Mouse (Mus musculus) E14TG2a.4 (cell line): ENCODE measurements around the gene Ubiad1.

Experiments
- CTCF ChIP-seq: conservative IDR thresholded peaks from 2 replicates; pipeline ENCODE4 v1.5.1; 2014; ENCODE audit warnings: low read length
- NANOG ChIP-seq: IDR thresholded peaks from 2 replicates; pipeline ENCODE4 v1.6.1; 2014; ENCODE audit warnings: borderline replicate concordance, low read length, mixed read lengths

DNA sequence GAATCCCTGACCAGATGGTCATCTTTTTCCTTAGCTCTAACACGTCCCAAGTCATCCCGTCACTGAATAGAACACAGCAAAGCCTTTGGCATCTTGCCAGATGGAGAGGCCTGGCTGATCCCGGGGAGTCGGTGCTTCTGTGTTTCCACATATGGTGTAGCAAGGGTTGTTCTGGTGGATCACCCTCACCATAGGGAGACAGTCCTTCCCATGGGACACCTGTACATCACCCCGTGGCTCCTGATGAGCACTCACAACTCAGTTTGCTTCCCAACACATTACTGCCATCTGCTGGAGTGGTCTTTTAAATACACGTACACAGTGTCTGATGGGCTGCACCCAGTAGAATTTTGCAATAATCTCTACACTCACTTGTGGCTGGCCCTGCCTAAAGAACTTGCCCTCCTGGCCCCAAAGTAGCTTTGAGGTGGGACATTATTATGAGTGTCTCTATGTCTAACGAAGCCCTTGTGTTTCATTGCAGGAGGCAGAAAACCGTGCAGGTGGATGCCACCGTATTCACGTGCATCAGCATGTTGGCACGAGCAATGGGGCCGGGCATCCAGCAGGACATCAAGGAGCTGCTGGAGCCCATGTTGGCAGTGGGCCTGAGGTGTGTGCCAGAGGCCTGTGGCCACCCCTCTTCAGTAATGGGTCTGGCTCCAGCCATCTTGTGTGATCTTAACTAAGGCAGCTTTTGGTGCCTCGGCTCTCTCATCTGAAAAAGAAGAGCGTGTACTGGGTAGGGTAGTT is 18.8 kb upstream of the Ubiad1 start:
- TF ChIP-seq CTCF = peak; percentile 35
- no peak for TF ChIP-seq NANOG
